Mouse (Mus musculus): ENCODE measurements around the gene Abhd16a. TPM values are rescaled to one million over a fixed set of nuclear protein-coding genes. Genes with fewer than 3 reads are reported as not detected.

Abhd16a gene
- polyA plus RNA-seq, 1 experiment = 73.1 TPM

GRCm38 (mm10) chr17:35074097-35074496 lies 15.0 kb upstream of the Abhd16a start:
- WGBS = 4% methylated on average over 17 of the region's 17 CpGs

GRCm38 (mm10) chr17:35076507-35077176 lies 12.4 kb upstream of the Abhd16a start, which contains the start of gene Ly6g6e:
Gene Ly6g6e, plus strand, starts transcription at chr17:35076902.
- 63% methylated on average over 10 of the region's 10 CpGs for WGBS
- Histone ChIP-seq H3K4me3 (replicated peaks; ENCODE audit: control insufficient read depth, low read depth, low read length) (peak within 1 kb of the TSS; percentile 4), H3K4me1 (ENCODE audit: control insufficient read depth, insufficient read depth, low read length) (peaks cover 5% of the 10 kb centered on the region; the same call in 1 of the 2 replicates), H3K27ac (ENCODE audit: control insufficient read depth, insufficient read depth, low read depth, low read length, poor library complexity) (no peak within 1 kb of the TSS)
- no peak for TF ChIP-seq POLR2A (IDR thresholded peaks at IDR 0.05; ENCODE audit: borderline replicate concordance, control insufficient read depth, low read depth, low read length)
- no peak for TF ChIP-seq CTCF (IDR thresholded peaks at IDR 0.05; ENCODE audit: control insufficient read depth, insufficient read depth, low read length)

More at GRCm38 (mm10) chr17:35074097-35074496, 15.0 kb upstream of the Abhd16a start:
- H3K4me1 ChIP-seq (ENCODE audit: control insufficient read depth, insufficient read depth, low read length) = peaks cover 5% of the 10 kb centered on the region; the same call in 1 of the 2 replicates
- no peak overlapping the region for H3K4me3 ChIP-seq (replicated peaks; ENCODE audit: control insufficient read depth, low read depth, low read length)
- TF ChIP-seq POLR2A (IDR thresholded peaks at IDR 0.05; ENCODE audit: borderline replicate concordance, control insufficient read depth, low read depth, low read length) (no peak), CTCF (IDR thresholded peaks at IDR 0.05; ENCODE audit: control insufficient read depth, insufficient read depth, low read length) (no peak)
- no peak overlapping the region for H3K27ac ChIP-seq (ENCODE audit: control insufficient read depth, insufficient read depth, low read depth, low read length, poor library complexity)

DNA sequence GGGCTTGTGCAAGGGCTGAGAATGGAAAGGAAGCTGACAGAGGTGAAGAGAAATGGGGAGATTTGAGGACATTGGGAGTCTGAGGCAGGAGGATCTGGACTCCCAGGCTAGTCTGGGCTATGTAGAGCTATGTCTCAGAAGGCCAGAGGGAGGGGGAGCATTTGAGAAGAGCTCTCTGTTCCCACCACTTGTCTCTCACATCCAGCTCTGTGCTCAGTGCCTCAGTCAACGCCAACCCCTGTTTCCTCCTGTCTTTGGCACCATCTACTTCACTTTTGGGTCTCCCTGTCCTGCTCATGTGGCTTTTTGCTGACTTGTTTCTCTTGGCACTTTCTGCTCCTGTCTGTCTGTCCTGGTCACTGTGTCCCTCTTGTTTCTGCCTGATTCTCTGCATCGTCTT lies 11.8 kb upstream of the Abhd16a start:
- Histone ChIP-seq H3K4me1 (ENCODE audit: control insufficient read depth, insufficient read depth, low read length) (peaks cover 5% of the 10 kb centered on the region; the same call in 1 of the 2 replicates), H3K4me3 (replicated peaks; ENCODE audit: control insufficient read depth, low read depth, low read length) (no peak overlapping the region), H3K27ac (ENCODE audit: control insufficient read depth, insufficient read depth, low read depth, low read length, poor library complexity) (no peak overlapping the region)
- TF ChIP-seq POLR2A (IDR thresholded peaks at IDR 0.05; ENCODE audit: borderline replicate concordance, control insufficient read depth, low read depth, low read length) (no peak), CTCF (IDR thresholded peaks at IDR 0.05; ENCODE audit: control insufficient read depth, insufficient read depth, low read length) (no peak)
- WGBS = 11% methylated on average over 2 of the region's 2 CpGs

- no peak within 1 kb of the TSS for H3K27ac ChIP-seq (ENCODE audit: control insufficient read depth, insufficient read depth, low read depth, low read length, poor library complexity)
- TF ChIP-seq CTCF (IDR thresholded peaks at IDR 0.05; ENCODE audit: control insufficient read depth, insufficient read depth, low read length) (peak; percentile 60), POLR2A (IDR thresholded peaks at IDR 0.05; ENCODE audit: borderline replicate concordance, control insufficient read depth, low read depth, low read length) (0 out of 2 replicates have a peak, but pooled peaks have one; percentile 27)
- WGBS = 4% methylated on average over 14 of the region's 14 CpGs
- peaks cover 5% of the 10 kb centered on the region; the same call in 1 of the 2 replicates for H3K4me1 ChIP-seq (ENCODE audit: control insufficient read depth, insufficient read depth, low read length)
- H3K4me3 ChIP-seq (replicated peaks; ENCODE audit: control insufficient read depth, low read depth, low read length) = peak within 1 kb of the TSS; percentile 4
These were observed 11.3 kb upstream of the Abhd16a start, which contains the start of gene Ly6g6d for GRCm38 (mm10) chr17:35077786-35078233. Gene Ly6g6d, minus strand, starts transcription at chr17:35078065.

DNA sequence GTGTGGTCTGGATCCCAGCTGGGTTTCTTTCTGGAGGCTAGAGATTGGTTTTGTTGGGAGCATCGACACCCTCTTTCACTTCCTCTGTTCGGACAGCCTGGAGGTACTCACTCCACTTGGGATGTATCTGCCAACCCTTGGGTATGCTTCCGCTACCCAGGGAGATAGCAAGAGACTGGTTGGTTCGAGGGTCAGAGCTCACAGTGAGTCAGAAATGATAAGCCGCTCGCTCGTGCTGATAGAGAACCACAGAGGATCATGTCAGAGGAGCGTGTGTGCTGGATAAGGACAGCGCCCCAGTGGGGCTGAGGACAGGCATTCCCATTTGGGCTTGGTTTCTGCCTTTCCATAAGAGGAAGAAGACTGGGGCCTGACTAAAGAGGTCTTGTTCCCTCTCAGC lies 9.3 kb upstream of the Abhd16a start:
- H3K4me1 ChIP-seq (ENCODE audit: control insufficient read depth, insufficient read depth, low read length) = peaks cover 5% of the 10 kb centered on the region; the same call in 1 of the 2 replicates
- 39% methylated on average over 9 of the region's 9 CpGs for WGBS
- TF ChIP-seq POLR2A (IDR thresholded peaks at IDR 0.05; ENCODE audit: borderline replicate concordance, control insufficient read depth, low read depth, low read length) (no peak), CTCF (IDR thresholded peaks at IDR 0.05; ENCODE audit: control insufficient read depth, insufficient read depth, low read length) (peak; percentile 12; the same call in 1 of the 2 replicates)
- H3K27ac ChIP-seq (ENCODE audit: control insufficient read depth, insufficient read depth, low read depth, low read length, poor library complexity) = peak overlapping the region; percentile 50; the same call in 1 of the 2 replicates
- H3K4me3 ChIP-seq (replicated peaks; ENCODE audit: control insufficient read depth, low read depth, low read length) = no peak overlapping the region

GRCm38 (mm10) chr17:35080248-35080647 lies 8.8 kb upstream of the Abhd16a start:
- Histone ChIP-seq H3K27ac (ENCODE audit: control insufficient read depth, insufficient read depth, low read depth, low read length, poor library complexity) (peak overlapping the region; percentile 2; the same call in 1 of the 2 replicates), H3K4me3 (replicated peaks; ENCODE audit: control insufficient read depth, low read depth, low read length) (no peak overlapping the region)

DNA sequence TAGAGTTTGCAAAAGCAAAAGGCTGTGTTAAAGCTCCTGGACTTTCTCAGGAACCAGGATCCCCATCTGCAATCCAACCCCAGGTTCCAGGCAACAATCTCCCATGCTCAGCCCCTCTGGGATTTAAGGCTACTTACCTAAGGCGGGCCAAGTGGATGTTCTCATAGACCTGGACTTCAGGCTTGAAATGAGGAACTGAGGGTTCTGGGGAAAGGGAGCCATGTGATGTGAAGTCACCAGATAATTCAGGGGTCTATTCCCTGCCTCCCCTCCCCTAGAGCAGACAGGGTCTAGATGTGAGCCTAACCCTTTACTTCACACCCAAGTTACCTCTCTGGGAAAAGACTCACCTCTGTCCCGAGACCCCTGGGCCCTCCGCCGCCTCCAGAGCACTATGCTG lies 8.4 kb upstream of the Abhd16a start:
- Histone ChIP-seq H3K4me3 (replicated peaks; ENCODE audit: control insufficient read depth, low read depth, low read length) (no peak overlapping the region), H3K4me1 (ENCODE audit: control insufficient read depth, insufficient read depth, low read length) (peaks cover 5% of the 10 kb centered on the region; the same call in 1 of the 2 replicates), H3K27ac (ENCODE audit: control insufficient read depth, insufficient read depth, low read depth, low read length, poor library complexity) (no peak overlapping the region)
- no peak for TF ChIP-seq CTCF (IDR thresholded peaks at IDR 0.05; ENCODE audit: control insufficient read depth, insufficient read depth, low read length)
- TF ChIP-seq POLR2A (IDR thresholded peaks at IDR 0.05; ENCODE audit: borderline replicate concordance, control insufficient read depth, low read depth, low read length) = no peak
- WGBS = 86% methylated on average over 4 of the region's 4 CpGs

More at GRCm38 (mm10) chr17:35080248-35080647, 8.8 kb upstream of the Abhd16a start:
- TF ChIP-seq POLR2A (IDR thresholded peaks at IDR 0.05; ENCODE audit: borderline replicate concordance, control insufficient read depth, low read depth, low read length) (no peak), CTCF (IDR thresholded peaks at IDR 0.05; ENCODE audit: control insufficient read depth, insufficient read depth, low read length) (no peak)
- H3K4me1 ChIP-seq (ENCODE audit: control insufficient read depth, insufficient read depth, low read length) = peaks cover 5% of the 10 kb centered on the region; the same call in 1 of the 2 replicates
- 51% methylated on average over 6 of the region's 6 CpGs for WGBS

- Histone ChIP-seq H3K27ac (ENCODE audit: control insufficient read depth, insufficient read depth, low read depth, low read length, poor library complexity) (no peak overlapping the region), H3K4me3 (replicated peaks; ENCODE audit: control insufficient read depth, low read depth, low read length) (no peak overlapping the region), H3K4me1 (ENCODE audit: control insufficient read depth, insufficient read depth, low read length) (peaks cover 1% of the 10 kb centered on the region; the same call in 1 of the 2 replicates)
- WGBS = 91% methylated on average over 16 of the region's 16 CpGs
- no peak for TF ChIP-seq CTCF (IDR thresholded peaks at IDR 0.05; ENCODE audit: control insufficient read depth, insufficient read depth, low read length)
- no peak for TF ChIP-seq POLR2A (IDR thresholded peaks at IDR 0.05; ENCODE audit: borderline replicate concordance, control insufficient read depth, low read depth, low read length)
These were observed 6.1 kb upstream of the Abhd16a start for GRCm38 (mm10) chr17:35082841-35083576.

Data from bone marrow, adult 2 months (tissue).